Mouse (Mus musculus) retina, embryonic 14.5 days (tissue): Measurements from ENCODE around the gene 1300017J02Rik.

Experiments used
- DNase-seq: peaks from one replicate; pipeline ENCODE4 v3.0.0-alpha.2; 2015; ENCODE audit warnings: low spot score

1300017J02Rik gene

GRCm38 (mm10) chr9:103271104-103271503 is 33.8 kb downstream of the 1300017J02Rik start:
- DNase-seq, result no peak

- no peak for DNase-seq
These were observed 39.1 kb downstream of the 1300017J02Rik start for GRCm38 (mm10) chr9:103265778-103266177.

- no peak for DNase-seq
These were observed 52.0 kb downstream of the 1300017J02Rik start for GRCm38 (mm10) chr9:103252906-103253305.

GRCm38 (mm10) chr9:103248618-103249017 is 56.3 kb downstream of the 1300017J02Rik start:
- DNase-seq, result no peak

- DNase-seq, result no peak
These were observed 58.2 kb downstream of the 1300017J02Rik start for GRCm38 (mm10) chr9:103246526-103247168.

GRCm38 (mm10) chr9:103243640-103244039 is 61.2 kb downstream of the 1300017J02Rik start:
- DNase-seq, result no peak

GRCm38 (mm10) chr9:103241206-103241605 is 63.7 kb downstream of the 1300017J02Rik start:
- no peak for DNase-seq

- no peak for DNase-seq
These were observed 65.4 kb downstream of the 1300017J02Rik start for GRCm38 (mm10) chr9:103239471-103239870.

GRCm38 (mm10) chr9:103234565-103235165 is 70.2 kb downstream of the 1300017J02Rik start:
- DNase-seq, result peak; percentile 4

GRCm38 (mm10) chr9:103234059-103234458 is 70.8 kb downstream of the 1300017J02Rik start:
- DNase-seq, result no peak

GRCm38 (mm10) chr9:103233006-103233395 is 71.9 kb downstream of the 1300017J02Rik start:
- DNase-seq, result no peak

GRCm38 (mm10) chr9:103232232-103233005 is 72.5 kb downstream of the 1300017J02Rik start:
- DNase-seq, result no peak

GRCm38 (mm10) chr9:103230151-103230951 is 74.5 kb downstream of the 1300017J02Rik start, which contains the start of the genes Gm20425 and Trf:
TSS of gene Gm20425 (minus strand) at chr9:103230307.
TSS of gene Trf (minus strand) at chr9:103230444.
- DNase-seq, result no peak

- DNase-seq, result no peak
These were observed 75.6 kb downstream of the 1300017J02Rik start for GRCm38 (mm10) chr9:103229037-103229867.

GRCm38 (mm10) chr9:103228370-103229003 is 76.4 kb downstream of the 1300017J02Rik start:
- peak; percentile 8 for DNase-seq

GRCm38 (mm10) chr9:103227760-103228159 is 77.1 kb downstream of the 1300017J02Rik start:
- no peak for DNase-seq

GRCm38 (mm10) chr9:103226806-103227205 is 78.1 kb downstream of the 1300017J02Rik start:
- no peak for DNase-seq

- peak; percentile 40 for DNase-seq
These were observed 79.4 kb downstream of the 1300017J02Rik start for GRCm38 (mm10) chr9:103225464-103225863.

- no peak for DNase-seq
These were observed 80.2 kb downstream of the 1300017J02Rik start for GRCm38 (mm10) chr9:103224721-103225120.

- DNase-seq, result no peak
These were observed 90.6 kb downstream of the 1300017J02Rik start for GRCm38 (mm10) chr9:103214281-103214680.

- no peak for DNase-seq
These were observed 91.3 kb downstream of the 1300017J02Rik start for GRCm38 (mm10) chr9:103213631-103214030.
